Mouse (Mus musculus): ENCODE data around the gene Colec11. TPM values are rescaled to one million over a fixed set of nuclear protein-coding genes. Genes with fewer than 3 reads are reported as not detected.

Colec11 gene
- polyA plus RNA-seq, 1 experiment from 2014 or later, result 14.9 TPM

DNA sequence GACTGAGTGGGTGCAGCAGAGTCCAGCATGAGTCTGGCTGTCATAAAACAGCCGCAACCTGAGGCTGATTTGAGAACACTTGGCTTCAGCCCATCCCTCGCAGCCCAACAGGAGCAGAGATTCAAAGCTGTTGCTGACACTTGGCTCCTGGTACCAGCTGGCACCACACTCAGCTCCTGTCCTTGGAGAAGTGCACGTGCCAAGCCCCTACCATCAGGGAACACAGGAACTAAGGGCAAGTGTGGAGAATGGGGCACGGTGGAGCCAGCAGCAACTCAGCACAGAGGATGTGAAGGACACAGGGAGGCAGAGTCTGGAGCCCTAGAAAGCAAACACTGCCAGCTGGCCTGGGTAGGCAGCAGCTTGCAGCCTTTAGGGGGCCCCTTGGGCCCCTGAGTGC lies 20.9 kb downstream of the Colec11 start:
- Histone ChIP-seq H3K9me3 (replicated peaks) (no peaks in the 10 kb centered on the region), H3K4me3 (replicated peaks) (no peak overlapping the region), H3K4me1 (replicated peaks) (no peaks in the 10 kb centered on the region), H3K27ac (no peak overlapping the region), H3K4me2 (no peak overlapping the region), H3K27me3 (0 out of 2 replicates have a peak, but pooled peaks cover 4% of the 10 kb centered on the region), H3K9ac (no peak overlapping the region), H3K36me3 (no peaks in the 10 kb centered on the region)
- DNase-seq, result no peak
- 28% methylated on average over 4 of the region's 4 CpGs for WGBS (ENCODE audit: insufficient replicate concordance)
- no peak for ATAC-seq (ENCODE audit: low read depth)

DNA sequence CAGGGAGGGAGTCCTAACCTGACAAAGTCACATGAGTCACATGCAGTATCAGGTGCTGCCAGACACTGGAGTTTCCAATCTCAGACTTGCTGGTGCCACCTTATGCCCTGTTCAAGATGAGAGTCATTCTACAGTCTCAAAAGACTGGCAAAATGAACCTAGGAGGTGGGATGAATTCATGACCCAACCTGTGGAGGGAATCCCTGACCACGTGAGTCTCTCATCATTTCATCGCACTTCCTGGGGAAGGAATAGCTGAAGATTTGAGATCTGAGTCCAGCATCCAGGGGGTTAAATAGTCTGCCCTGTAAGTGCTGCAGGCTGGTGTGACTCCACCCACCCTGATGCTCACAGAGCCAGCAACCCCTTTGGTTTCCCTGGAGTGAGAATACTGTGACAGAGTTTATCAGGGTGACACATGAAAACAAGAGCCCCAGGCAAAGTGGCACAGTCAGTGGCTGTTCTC lies 24.6 kb downstream of the Colec11 start:
- Histone ChIP-seq H3K4me1 (replicated peaks) (no peaks in the 10 kb centered on the region), H3K9me3 (replicated peaks) (no peaks in the 10 kb centered on the region), H3K9ac (no peak overlapping the region), H3K4me3 (replicated peaks) (no peak overlapping the region), H3K36me3 (no peaks in the 10 kb centered on the region), H3K27ac (no peak overlapping the region), H3K4me2 (no peak overlapping the region), H3K27me3 (0 out of 2 replicates have a peak, but pooled peaks cover 4% of the 10 kb centered on the region)
- no peak for ATAC-seq (ENCODE audit: low read depth)
- no peak for DNase-seq
- whole genome bisulfite sequencing (ENCODE audit: insufficient replicate concordance), result 45% methylated on average over 2 of the region's 2 CpGs

DNA sequence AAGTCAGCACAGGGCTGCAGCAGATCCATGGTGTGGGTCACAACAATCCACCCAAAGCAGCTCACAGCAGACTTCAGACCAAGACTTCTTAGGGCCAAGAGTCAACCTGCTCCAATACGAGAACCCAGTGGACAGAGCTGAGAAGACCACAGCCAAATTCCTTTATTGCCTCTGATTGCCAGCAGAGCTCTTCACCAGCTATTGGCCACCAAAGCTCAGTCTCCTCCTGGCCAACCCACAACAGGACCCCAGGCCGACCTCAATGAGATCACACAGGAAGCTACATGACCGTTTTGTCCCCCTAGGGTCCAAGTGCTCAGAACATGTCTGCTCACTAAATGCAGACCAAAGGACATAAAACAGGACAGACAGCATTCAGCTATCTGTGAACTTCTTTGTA lies 25.1 kb downstream of the Colec11 start:
- Histone ChIP-seq H3K9me3 (replicated peaks) (no peaks in the 10 kb centered on the region), H3K4me2 (no peak overlapping the region), H3K4me1 (replicated peaks) (no peaks in the 10 kb centered on the region), H3K27ac (no peak overlapping the region), H3K36me3 (no peaks in the 10 kb centered on the region), H3K9ac (no peak overlapping the region), H3K4me3 (replicated peaks) (no peak overlapping the region), H3K27me3 (0 out of 2 replicates have a peak, but pooled peaks cover 4% of the 10 kb centered on the region)
- ATAC-seq (ENCODE audit: low read depth), result no peak
- DNase-seq, result no peak
- WGBS (ENCODE audit: insufficient replicate concordance), result 32% methylated on average over 3 of the region's 3 CpGs

DNA sequence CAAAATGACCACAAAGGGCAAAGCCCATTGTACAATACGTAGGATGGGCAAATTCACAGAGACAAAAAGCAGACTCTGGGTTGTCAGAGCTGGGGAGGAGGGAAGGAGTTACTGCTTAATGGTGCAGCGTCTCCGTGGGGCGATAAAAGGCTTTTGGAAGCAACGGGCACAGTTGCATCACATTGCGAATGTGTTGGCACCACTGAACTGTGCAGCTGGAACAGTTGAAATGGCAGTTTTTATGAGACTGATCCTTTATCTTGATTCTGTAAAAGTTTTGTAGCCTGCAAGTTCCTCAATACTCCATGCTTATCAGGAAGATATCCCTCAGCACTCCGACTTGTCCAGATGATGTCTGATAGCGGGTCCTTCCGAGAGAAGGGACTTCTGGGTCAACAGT lies 25.5 kb downstream of the Colec11 start:
- no peak for DNase-seq

DNA sequence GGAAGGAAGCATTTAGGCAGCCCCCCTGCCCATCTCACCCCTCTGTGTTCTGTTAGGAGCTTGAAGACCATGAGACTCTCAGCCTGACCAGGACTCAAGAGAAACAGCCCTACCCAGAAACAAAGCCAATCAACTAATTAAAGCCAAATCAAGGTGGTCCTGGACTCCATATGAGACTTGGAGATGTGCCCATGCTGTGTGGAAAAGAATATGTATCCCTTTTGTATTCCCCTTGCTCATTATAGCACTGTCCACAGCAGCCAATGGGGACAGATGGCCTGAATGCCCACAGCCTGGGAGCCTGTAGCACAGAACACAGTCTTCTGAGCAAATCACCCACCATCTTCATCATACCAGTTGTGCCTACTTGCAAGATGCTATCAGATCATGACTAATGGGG lies 26.3 kb downstream of the Colec11 start:
- no peaks in the 10 kb centered on the region for H3K9me3 ChIP-seq (replicated peaks)
- H3K9ac ChIP-seq, result no peak overlapping the region
- H3K4me3 ChIP-seq (replicated peaks), result no peak overlapping the region
- no peak overlapping the region for H3K27ac ChIP-seq
- no peak overlapping the region for H3K4me2 ChIP-seq
- DNase-seq (no peak), ATAC-seq (ENCODE audit: low read depth) (no peak)
- no peaks in the 10 kb centered on the region for H3K4me1 ChIP-seq (replicated peaks)
- H3K27me3 ChIP-seq, result no peaks in the 10 kb centered on the region
- H3K36me3 ChIP-seq, result no peaks in the 10 kb centered on the region

More for the DNA sequence above, 25.5 kb downstream of the Colec11 start:
- no peaks in the 10 kb centered on the region for H3K9me3 ChIP-seq (replicated peaks)
- H3K4me2 ChIP-seq, result no peak overlapping the region
- H3K27me3 ChIP-seq, result 0 out of 2 replicates have a peak, but pooled peaks cover 4% of the 10 kb centered on the region
- H3K9ac ChIP-seq, result no peak overlapping the region
- no peaks in the 10 kb centered on the region for H3K4me1 ChIP-seq (replicated peaks)
- 68% methylated on average over 9 of the region's 9 CpGs for WGBS (ENCODE audit: insufficient replicate concordance)
- no peak for ATAC-seq (ENCODE audit: low read depth)
- no peak overlapping the region for H3K4me3 ChIP-seq (replicated peaks)
- H3K36me3 ChIP-seq, result no peaks in the 10 kb centered on the region
- H3K27ac ChIP-seq, result no peak overlapping the region

DNA sequence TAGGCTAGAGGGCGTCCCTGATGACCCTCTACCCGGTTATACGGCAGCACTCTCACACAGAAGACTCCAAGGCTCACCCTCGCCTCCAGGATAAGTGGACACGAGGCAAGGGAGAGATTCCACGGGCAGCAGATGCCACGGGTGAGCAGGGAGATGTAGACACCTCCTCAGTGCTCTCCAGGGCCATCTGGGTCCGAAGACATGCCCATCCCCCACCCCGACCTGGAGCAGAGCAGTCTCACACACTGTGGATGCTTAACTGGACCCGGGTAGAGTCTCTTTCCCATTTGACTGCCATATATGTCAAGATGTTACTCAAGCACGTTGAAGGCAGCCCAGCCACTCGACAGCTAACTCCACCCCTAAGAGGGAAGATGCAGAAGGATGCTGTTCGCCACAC lies 32.7 kb downstream of the Colec11 start:
- no peak overlapping the region for H3K4me3 ChIP-seq (replicated peaks)
- H3K9me3 ChIP-seq (replicated peaks), result no peaks in the 10 kb centered on the region
- H3K36me3 ChIP-seq, result no peaks in the 10 kb centered on the region
- H3K27me3 ChIP-seq, result peaks cover 12% of the 10 kb centered on the region; the same call in 1 of the 2 replicates
- 0 out of 2 replicates have a peak, but pooled peaks cover 5% of the 10 kb centered on the region for H3K4me1 ChIP-seq (replicated peaks)
- ATAC-seq (ENCODE audit: low read depth) (no peak), DNase-seq (no peak)
- H3K27ac ChIP-seq, result no peak overlapping the region
- H3K4me2 ChIP-seq, result no peak overlapping the region
- no peak overlapping the region for H3K9ac ChIP-seq
- 28% methylated on average over 13 of the region's 13 CpGs for WGBS (ENCODE audit: insufficient replicate concordance)

DNA sequence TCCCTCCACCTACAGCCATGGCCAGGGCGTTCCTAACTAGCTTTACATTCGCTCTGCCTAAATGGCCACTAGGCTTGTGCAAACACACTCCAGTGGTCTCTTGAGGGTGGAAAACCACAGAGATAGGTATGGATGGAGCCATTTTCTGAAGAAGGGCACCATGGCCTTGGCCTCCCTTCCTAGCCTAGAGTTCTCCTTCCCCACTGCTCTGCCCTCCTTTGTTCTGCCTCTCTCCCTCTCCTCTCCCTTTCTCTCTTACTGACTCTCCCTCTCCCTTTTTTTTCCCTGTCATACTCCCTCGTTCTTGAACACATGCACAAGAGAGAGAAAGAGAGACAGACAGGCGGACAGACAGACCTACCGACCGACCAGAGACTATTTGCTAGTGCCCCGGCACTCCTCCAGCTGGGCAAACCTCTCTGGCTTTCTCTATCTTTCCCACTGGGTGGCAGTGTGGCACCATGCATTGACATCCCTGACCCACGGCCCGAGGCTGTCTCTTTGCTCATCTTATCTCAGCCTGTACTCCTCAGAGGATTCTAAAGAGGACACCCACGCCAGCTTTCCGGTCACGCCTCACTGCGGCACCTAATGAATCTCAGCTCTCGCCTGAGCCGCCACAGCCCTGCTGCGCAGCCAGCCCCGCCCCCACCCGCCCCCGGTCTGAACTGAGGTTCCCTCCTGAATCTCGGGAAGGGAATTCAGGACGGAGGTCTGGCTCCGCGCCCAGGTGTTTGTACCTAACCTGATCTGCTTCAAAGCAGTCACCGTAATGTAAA lies 33.9 kb downstream of the Colec11 start:
- Histone ChIP-seq H3K4me2 (peak overlapping the region; percentile 53), H3K27ac (no peak overlapping the region), H3K4me1 (replicated peaks) (0 out of 2 replicates have a peak, but pooled peaks cover 5% of the 10 kb centered on the region), H3K4me3 (replicated peaks) (peak overlapping the region; percentile 34), H3K9ac (no peak overlapping the region), H3K9me3 (replicated peaks) (no peaks in the 10 kb centered on the region), H3K36me3 (no peaks in the 10 kb centered on the region), H3K27me3 (peaks cover 12% of the 10 kb centered on the region; the same call in 1 of the 2 replicates)
- DNase-seq (peak; percentile 46), ATAC-seq (ENCODE audit: low read depth) (peak; percentile 70)
- 8% methylated on average over 24 of the region's 24 CpGs for WGBS (ENCODE audit: insufficient replicate concordance)

DNA sequence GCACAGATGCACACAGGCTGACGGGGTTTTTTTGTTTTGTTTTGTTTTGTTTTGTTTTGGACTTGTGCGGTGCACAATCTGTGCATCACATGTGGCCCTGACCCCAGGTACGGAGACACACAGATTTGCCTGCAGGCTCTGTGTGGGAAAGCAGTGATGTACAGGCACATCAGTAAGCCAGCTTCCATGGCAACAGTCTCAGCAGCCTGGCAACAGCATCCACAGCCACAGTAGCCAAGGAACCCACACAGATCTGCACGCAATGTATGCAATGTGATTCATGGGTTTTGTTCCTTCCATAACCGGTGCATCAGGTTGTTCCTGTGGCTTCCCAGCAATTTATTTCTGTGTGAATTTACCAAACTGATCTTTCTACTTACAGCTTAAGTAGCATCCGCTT lies 35.2 kb downstream of the Colec11 start:
- no peak for ATAC-seq (ENCODE audit: low read depth)
- Histone ChIP-seq H3K27me3 (peaks cover 12% of the 10 kb centered on the region; the same call in 1 of the 2 replicates), H3K9ac (no peak overlapping the region), H3K4me1 (replicated peaks) (0 out of 2 replicates have a peak, but pooled peaks cover 5% of the 10 kb centered on the region), H3K27ac (no peak overlapping the region), H3K4me2 (no peak overlapping the region), H3K9me3 (replicated peaks) (no peaks in the 10 kb centered on the region), H3K4me3 (replicated peaks) (no peak overlapping the region), H3K36me3 (no peaks in the 10 kb centered on the region)
- DNase-seq, result no peak
- 71% methylated on average over 6 of the region's 6 CpGs for WGBS (ENCODE audit: insufficient replicate concordance)

DNA sequence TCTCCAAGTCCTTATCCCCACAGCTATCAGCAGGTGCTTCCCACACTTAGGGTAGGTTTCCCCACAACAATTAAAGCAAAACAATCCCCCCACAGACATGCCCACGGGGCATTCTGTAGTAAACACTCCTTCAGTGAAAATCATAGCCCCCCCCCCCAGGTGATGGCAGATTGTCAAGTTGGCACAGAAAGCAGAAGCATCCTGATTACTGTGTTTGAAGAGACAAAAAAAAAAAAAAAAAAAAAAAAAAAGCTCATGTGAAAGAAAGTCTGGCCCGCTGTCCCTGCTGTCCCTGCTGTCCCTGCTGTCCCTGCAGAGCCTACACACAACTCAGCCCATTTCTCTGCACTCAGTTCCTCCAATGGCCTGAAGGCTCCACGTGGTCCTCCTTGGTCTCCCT lies 39.1 kb downstream of the Colec11 start:
- Histone ChIP-seq H3K27me3 (no peaks in the 10 kb centered on the region), H3K4me3 (replicated peaks) (no peak overlapping the region), H3K9ac (no peak overlapping the region), H3K27ac (no peak overlapping the region), H3K4me2 (no peak overlapping the region), H3K9me3 (replicated peaks) (no peaks in the 10 kb centered on the region), H3K36me3 (no peaks in the 10 kb centered on the region), H3K4me1 (replicated peaks) (no peaks in the 10 kb centered on the region)
- DNase-seq (no peak), ATAC-seq (ENCODE audit: low read depth) (no peak)
- 47% methylated on average over 3 of the region's 3 CpGs for WGBS (ENCODE audit: insufficient replicate concordance)

DNA sequence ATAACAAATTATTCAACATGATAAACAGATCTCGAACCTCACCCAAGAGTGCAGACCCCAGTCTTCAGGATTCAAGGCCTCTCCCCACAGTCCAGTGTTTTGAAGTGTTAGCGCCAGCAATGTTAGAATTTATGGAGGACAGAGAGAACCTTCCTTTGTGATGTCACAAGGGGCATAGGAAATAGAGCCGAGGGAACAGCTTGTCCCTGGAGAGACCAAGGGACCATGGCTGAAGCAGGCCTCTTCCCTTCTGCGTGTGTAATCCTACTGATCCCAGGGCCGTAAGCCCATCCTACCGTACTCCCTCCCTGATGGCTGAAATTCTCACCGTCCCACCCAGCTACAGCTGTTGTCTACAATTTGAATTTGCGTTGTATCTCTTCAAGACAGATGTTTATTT lies 40.8 kb downstream of the Colec11 start, which contains the start of gene Allc:
Allc (minus strand) TSS at position 101 of the 400 bp plus-strand sequence.
- H3K4me2 ChIP-seq, result no peak within 1 kb of the TSS
- no peaks in the 10 kb centered on the region for H3K27me3 ChIP-seq
- H3K9ac ChIP-seq, result no peak within 1 kb of the TSS
- no peak within 1 kb of the TSS for H3K27ac ChIP-seq
- no peaks in the 10 kb centered on the region for H3K9me3 ChIP-seq (replicated peaks)
- ATAC-seq (ENCODE audit: low read depth), result no peak
- 68% methylated on average over 8 of the region's 8 CpGs for WGBS (ENCODE audit: insufficient replicate concordance)
- no peaks in the 10 kb centered on the region for H3K36me3 ChIP-seq
- no peaks in the 10 kb centered on the region for H3K4me1 ChIP-seq (replicated peaks)
- no peak within 1 kb of the TSS for H3K4me3 ChIP-seq (replicated peaks)
- no peak for DNase-seq

DNA sequence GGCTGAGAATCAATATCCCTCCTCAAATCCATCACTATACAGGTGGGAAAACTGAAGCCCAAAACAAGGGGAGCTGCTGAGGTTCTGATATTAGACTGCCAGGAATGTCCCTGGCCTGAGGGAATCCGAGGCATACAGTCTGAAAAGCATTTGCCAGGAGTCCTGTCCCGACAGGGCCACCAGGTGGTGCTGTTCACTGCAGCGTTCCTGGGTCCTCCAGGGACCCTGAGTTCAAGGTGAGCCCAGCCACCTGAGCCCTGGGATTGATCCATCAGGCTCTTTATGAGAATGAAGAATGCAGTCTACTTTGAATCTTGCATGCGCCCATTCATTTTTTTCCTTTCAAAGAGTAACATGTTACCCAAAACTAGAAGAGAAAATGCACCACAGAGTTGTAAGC lies 44.0 kb downstream of the Colec11 start:
- ATAC-seq (ENCODE audit: low read depth) (no peak), DNase-seq (no peak)
- Histone ChIP-seq H3K36me3 (no peaks in the 10 kb centered on the region), H3K9me3 (replicated peaks) (no peaks in the 10 kb centered on the region), H3K4me1 (replicated peaks) (no peaks in the 10 kb centered on the region), H3K27ac (no peak overlapping the region), H3K4me3 (replicated peaks) (no peak overlapping the region), H3K4me2 (no peak overlapping the region), H3K27me3 (no peaks in the 10 kb centered on the region), H3K9ac (no peak overlapping the region)
- 28% methylated on average over 4 of the region's 4 CpGs for WGBS (ENCODE audit: insufficient replicate concordance)

DNA sequence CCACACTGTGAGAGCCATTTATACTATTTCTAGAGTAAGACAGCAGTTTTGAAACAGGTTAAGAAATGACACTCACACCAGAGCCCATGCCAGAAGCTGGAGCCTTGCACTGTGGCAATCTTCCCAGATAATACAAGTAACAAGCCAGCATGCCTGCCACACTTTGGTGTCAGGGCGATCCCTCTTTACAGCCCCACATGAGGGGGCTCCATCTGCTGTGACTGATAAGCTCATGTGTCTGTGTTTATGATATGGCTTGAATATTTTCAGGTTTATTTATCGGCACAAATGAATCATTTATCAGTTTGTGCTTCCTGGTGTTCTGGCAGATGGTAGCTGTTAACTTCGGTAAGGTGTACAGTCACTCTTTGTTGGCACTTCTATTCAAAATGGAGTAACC lies 45.0 kb downstream of the Colec11 start:
- no peaks in the 10 kb centered on the region for H3K4me1 ChIP-seq (replicated peaks)
- no peaks in the 10 kb centered on the region for H3K36me3 ChIP-seq
- no peak overlapping the region for H3K27ac ChIP-seq
- H3K4me3 ChIP-seq (replicated peaks), result no peak overlapping the region
- DNase-seq, result no peak
- 29% methylated on average over 3 of the region's 3 CpGs for WGBS (ENCODE audit: insufficient replicate concordance)
- no peaks in the 10 kb centered on the region for H3K27me3 ChIP-seq
- H3K9me3 ChIP-seq (replicated peaks), result no peaks in the 10 kb centered on the region
- no peak overlapping the region for H3K9ac ChIP-seq
- 0 out of 2 replicates have a peak, but pooled peaks have one; percentile 48 for ATAC-seq (ENCODE audit: low read depth)
- no peak overlapping the region for H3K4me2 ChIP-seq
